Mouse (Mus musculus) left cerebral cortex, adult 8-10 months (tissue): ENCODE data around the gene Lrrc45. TPM values are rescaled to one million over a fixed set of nuclear protein-coding genes. Genes with fewer than 3 reads are reported as not detected.
"Not testable (repeated sequence)": the region's sequence is repeated elsewhere in the genome, so short reads cannot be mapped to it uniquely, and the experiment has no call there.

Source experiments
- DNase-seq, 2 experiments: peaks; one replicate each; pipeline ENCODE4 v3.0.0; 2022; ENCODE audit warnings: low spot score in 2 of 2
- total RNA-seq, 4 experiments: library from RNA; stranded (reverse); gene quantifications; 2 replicates each; pipeline ENCODE4 v1.2.4; 2022

The Lrrc45 gene
- total RNA-seq, 4 experiments from 2014 or later, result 39.8 to 56.7 (median 51.2) TPM

- not testable (repeated sequence) for DNase-seq
Measured at GRCm38 (mm10) chr11:120763121-120763999, 49.6 kb downstream of the Lrrc45 start.

- not testable (repeated sequence) for DNase-seq
Measured at GRCm38 (mm10) chr11:120767023-120767422, 53.3 kb downstream of the Lrrc45 start.

- no peak for DNase-seq
Measured at GRCm38 (mm10) chr11:120768206-120768605, 54.5 kb downstream of the Lrrc45 start.

Other genes with a start within 250 kb of the Lrrc45 start
- 10 to 100 TPM; 52.6 to 63.3 (median 56.8) TPM for gene Arl16, start 246.3 kb upstream of the Lrrc45 start, total RNA-seq
- 10 to 100 TPM; 63.2 to 67.7 (median 64.4) TPM for gene Mrpl12, start 229.3 kb upstream of the Lrrc45 start, total RNA-seq
- 10 to 100 TPM; 21.2 to 25.8 (median 24.0) TPM for gene Slc25a10, start 222.1 kb upstream of the Lrrc45 start, total RNA-seq
- gene Gcgr, start 183.2 kb upstream of the Lrrc45 start, total RNA-seq, result under 1 TPM in 1 of 4 experiments, not detected in 3; 0.17 TPM
- 10 to 100 TPM; 71.6 to 75.9 (median 74.1) TPM for gene Mcrip1, start 164.2 kb upstream of the Lrrc45 start, total RNA-seq
- gene Ppp1r27, start 162.8 kb upstream of the Lrrc45 start, total RNA-seq, result not detected
- gene P4hb, start 140.7 kb upstream of the Lrrc45 start, total RNA-seq, result 100 to 1,000 TPM; 110 to 142 (median 130) TPM
- 100 to 1,000 TPM; 307 to 323 (median 320) TPM for gene Arhgdia, start 132.3 kb upstream of the Lrrc45 start, total RNA-seq
- gene Alyref, start 115.6 kb upstream of the Lrrc45 start, total RNA-seq, result 10 to 100 TPM; 47.7 to 64.6 (median 51.9) TPM
- gene Anapc11, start 115.5 kb upstream of the Lrrc45 start, total RNA-seq, result 100 to 1,000 TPM in 2 of 4 experiments, 10 to 100 TPM in 2; 98.1 to 101 (median 99.4) TPM
- 1 to 10 TPM in 2 of 4 experiments, not detected in 2; 1.1 to 1.8 TPM for gene Npb, start 105.4 kb upstream of the Lrrc45 start, total RNA-seq
- 100 to 1,000 TPM; 109 to 140 (median 124) TPM for gene Pcyt2, start 96.0 kb upstream of the Lrrc45 start, total RNA-seq
- 10 to 100 TPM; 30.5 to 45.3 (median 34.7) TPM for gene Sirt7, start 88.7 kb upstream of the Lrrc45 start, total RNA-seq
- gene Mafg, start 80.3 kb upstream of the Lrrc45 start, total RNA-seq, result 10 to 100 TPM; 66.8 to 77.2 (median 73.1) TPM
- gene Pycr1, start 70.2 kb upstream of the Lrrc45 start, total RNA-seq, result 1 to 10 TPM; 1.5 to 2.3 (median 1.8) TPM
- gene Myadml2, start 65.8 kb upstream of the Lrrc45 start, total RNA-seq, result 10 to 100 TPM in 3 of 4 experiments, 1 to 10 TPM in 1; 9.3 to 12.0 (median 10.7) TPM
- 1 to 10 TPM; 2.1 to 7.1 (median 4.0) TPM for gene Notum, start 52.8 kb upstream of the Lrrc45 start, total RNA-seq
- gene Aspscr1, start 41.0 kb upstream of the Lrrc45 start, total RNA-seq, result 10 to 100 TPM; 57.0 to 64.7 (median 61.2) TPM
- 10 to 100 TPM; 19.2 to 23.3 (median 22.2) TPM for gene Cenpx, start 187 bp upstream of the Lrrc45 start, total RNA-seq
- 10 to 100 TPM; 39.2 to 40.0 (median 39.6) TPM for gene Rac3, start 7.5 kb downstream of the Lrrc45 start, total RNA-seq
- gene Dcxr, start 13.4 kb downstream of the Lrrc45 start, total RNA-seq, result 10 to 100 TPM in 2 of 4 experiments, 1 to 10 TPM in 2; 7.9 to 12.9 (median 9.4) TPM
- gene Cbr2, start 18.2 kb downstream of the Lrrc45 start, total RNA-seq, result 1 to 10 TPM in 3 of 4 experiments, under 1 TPM in 1; 0.99 to 2.7 (median 1.9) TPM
- gene Hmga1b, start 48.9 kb downstream of the Lrrc45 start, total RNA-seq, result 10 to 100 TPM; 23.0 to 43.0 (median 30.6) TPM
- gene Rfng, start 70.3 kb downstream of the Lrrc45 start, total RNA-seq, result 10 to 100 TPM; 49.0 to 56.6 (median 52.3) TPM
- 100 to 1,000 TPM; 142 to 151 (median 146) TPM for gene Gps1, start 70.3 kb downstream of the Lrrc45 start, total RNA-seq
- gene Dus1l, start 82.5 kb downstream of the Lrrc45 start, total RNA-seq, result 10 to 100 TPM; 41.4 to 47.9 (median 46.1) TPM
- 100 to 1,000 TPM; 176 to 199 (median 193) TPM for gene Fasn, start 110.6 kb downstream of the Lrrc45 start, total RNA-seq
- 1 to 10 TPM; 8.4 to 9.8 (median 9.0) TPM for gene Ccdc57, start 218.9 kb downstream of the Lrrc45 start, total RNA-seq
- 1 to 10 TPM; 3.9 to 9.3 (median 7.8) TPM for gene Slc16a3, start 234.6 kb downstream of the Lrrc45 start, total RNA-seq